Mouse (Mus musculus): ENCODE data around the gene Hcn2.
"Not testable (repeated sequence)": the region's sequence is repeated elsewhere in the genome, so short reads cannot be mapped to it uniquely, and the experiment has no call there.

Gene Hcn2

DNA sequence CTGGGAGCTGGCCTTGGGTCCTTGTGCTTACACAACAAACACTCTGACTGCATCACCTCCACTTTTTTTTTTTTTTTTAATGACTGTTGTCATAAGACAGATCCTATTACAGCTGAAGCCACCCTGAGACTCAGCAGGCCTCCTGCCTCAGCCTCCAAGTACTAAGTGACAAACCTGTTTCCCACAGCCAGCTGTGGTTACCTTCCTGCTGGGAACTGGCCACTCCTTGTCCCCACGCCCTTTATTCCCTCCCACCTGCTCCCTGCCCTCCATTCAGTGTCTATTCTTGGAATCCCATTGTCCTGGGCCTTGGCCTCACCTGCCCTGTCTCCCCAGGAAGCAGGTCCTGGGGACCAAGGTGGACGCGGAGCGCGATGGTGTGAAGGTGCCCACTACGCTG is 28.9 kb upstream of the Hcn2 start:
- DNase-seq (ENCODE audit: low spot score in 2 of 2), result no peak

DNA sequence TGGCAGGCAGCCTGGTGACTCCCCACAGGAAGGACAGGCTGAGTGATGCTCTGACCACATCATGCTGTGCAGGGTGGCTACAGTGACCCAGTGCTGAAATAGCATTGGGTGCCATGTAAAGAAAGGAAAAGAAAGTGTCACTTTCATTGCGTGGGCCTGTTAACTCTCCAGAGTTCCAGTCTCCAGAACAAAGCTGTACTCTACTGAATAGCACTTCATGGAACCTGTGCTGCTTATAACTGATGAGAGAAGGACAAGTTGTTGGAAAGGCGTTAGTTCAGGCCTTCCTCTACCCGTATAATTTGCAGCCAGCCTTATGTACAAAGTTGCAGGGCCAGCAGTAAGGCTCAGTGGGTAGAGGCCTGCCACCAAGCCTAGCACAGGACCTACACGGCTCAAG is 27.7 kb upstream of the Hcn2 start, which contains the start of gene Gzmm:
Gzmm (plus strand) TSS at position 301 of the 400 bp plus-strand sequence.
- DNase-seq (ENCODE audit: low spot score in 2 of 2), result no peak

DNA sequence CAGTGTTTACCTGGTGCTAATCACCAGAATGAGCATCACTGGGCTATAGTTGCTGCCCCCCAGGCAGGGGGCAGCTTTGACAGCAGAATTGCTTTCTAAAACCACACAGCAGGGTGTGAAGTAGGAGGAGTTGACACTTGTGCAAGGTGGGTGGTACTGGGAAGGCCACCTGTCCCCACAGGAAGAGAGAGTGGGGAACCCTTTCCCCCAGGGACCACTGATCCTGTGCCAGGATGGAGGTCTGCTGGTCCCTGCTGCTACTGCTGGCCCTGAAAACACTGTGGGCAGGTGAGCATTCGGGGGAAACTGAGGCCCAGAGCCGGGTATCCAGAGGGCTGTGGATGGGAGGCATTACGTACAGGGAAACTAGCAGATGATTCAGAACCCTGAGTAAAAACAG is 27.3 kb upstream of the Hcn2 start:
- DNase-seq (ENCODE audit: low spot score in 2 of 2), result no peak

DNA sequence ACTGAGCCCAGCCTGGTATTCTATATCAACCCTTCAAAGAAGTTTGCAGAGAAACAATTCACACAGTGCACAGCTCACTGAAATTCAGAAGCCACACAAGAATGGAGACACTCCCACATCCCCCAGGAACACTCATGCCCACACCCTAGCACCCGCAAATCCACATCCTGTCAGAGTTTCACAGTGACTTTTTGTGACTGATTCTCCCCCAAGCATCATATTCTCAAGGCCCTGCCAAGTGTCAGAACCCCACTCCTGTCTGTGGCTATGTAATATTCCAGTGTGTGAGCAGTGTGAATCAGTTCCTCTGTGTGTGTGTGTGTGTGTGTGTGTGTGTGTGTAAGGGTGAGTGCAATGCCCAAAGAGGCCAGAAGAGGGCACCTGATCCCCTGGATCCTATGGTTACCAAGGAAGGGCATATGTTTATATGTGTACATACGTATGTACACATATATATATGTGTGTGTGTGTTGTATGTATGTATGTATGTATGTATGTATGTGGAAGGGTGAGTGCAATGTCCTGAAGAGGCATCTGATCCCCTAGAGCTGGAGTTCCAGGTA is 24.4 kb upstream of the Hcn2 start:
- no peak for DNase-seq (ENCODE audit: low spot score in 2 of 2)

DNA sequence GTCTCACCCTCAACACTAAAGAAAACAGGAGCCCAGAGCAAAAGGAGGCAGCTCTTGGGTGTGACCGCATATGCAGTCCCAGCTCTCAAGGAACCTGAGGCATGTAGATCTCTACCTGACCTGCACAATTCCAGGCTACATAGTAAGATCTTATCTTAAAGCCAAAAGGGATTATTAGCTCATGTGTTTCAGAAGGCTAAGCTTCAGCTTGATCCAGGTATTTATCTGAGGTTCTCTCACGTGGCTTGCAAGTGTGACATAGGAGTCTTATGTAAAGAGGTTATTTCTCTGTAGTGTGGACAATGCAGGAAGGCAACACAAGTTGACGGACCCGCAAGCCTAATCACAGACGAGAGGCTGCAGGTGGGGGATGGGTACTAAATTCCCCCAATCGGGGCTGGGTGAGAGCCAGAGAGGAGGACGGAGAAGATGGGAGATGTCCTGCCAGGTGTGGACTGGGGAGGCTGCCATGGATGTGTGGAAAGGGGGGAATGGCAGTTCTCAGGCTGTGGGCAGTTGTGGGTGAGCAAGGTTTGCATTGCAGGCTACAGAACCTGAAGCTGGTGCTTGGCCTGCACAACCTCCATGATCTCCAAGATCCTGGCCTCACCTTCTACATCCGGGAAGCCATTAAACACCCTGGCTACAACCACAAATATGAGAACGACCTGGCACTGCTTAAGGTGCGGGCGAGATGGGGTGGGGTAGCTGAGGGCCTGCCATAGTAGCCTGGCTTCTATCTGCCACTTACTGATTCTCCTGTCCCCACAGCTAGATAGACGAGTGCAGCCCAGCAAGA is 22.7 kb upstream of the Hcn2 start:
- no peak for DNase-seq (ENCODE audit: low spot score in 2 of 2)

DNA sequence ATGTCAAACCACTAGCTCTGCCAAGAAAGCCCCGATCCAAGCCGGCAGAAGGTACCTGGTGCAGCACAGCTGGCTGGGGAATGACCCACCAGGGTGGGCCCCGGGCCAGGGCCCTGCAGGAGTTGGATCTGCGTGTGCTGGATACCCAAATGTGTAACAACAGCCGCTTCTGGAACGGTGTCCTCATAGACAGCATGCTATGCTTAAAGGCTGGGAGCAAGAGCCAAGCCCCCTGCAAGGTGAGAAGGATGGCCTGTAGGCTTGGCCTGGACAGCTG is 22.1 kb upstream of the Hcn2 start:
- no peak for DNase-seq (ENCODE audit: low spot score in 2 of 2)

DNA sequence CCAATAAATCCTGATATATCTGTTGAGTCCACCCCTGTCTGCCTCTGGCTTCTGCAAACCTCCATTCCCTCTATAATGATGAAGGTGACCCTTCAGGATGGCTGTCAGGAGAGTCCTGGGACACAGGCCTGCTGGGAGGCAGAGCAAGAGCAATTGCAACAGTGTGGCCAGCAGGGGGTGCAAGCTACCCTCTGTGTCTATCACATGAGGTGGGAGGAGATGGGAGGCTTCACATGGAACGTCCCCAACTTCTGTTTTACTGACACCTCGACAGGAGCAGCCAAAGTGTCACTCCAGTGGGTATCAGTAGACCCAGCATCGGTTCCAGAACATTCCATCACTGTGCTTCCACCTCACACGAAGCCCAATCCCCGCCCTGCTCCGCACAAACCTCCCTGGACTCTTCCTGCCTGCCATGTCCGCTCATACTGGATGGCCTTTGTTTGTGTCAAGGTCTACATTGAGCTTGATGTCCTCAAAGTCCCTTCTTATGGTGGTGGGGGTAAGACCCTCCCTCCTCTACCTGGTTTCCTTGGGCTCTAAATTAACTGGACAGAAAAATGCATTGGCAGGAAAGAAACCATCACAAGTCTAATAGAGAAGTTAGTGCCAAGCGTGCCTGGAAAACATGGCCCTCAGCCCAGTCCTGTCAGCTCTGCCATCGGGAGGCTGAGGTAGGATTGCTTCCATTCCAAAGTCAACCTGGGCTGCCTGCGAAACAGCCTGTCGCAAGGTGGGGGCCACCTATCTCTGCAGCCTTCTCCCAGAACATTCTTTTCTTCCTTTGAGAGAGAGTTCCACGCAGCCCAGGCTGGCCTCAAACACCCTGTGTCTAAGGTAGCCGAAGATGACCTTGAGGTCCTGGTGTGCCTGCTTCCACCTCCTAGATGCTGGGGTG is 21.0 kb upstream of the Hcn2 start:
- peak; percentile 62 to 77 for DNase-seq (ENCODE audit: low spot score in 2 of 2)

DNA sequence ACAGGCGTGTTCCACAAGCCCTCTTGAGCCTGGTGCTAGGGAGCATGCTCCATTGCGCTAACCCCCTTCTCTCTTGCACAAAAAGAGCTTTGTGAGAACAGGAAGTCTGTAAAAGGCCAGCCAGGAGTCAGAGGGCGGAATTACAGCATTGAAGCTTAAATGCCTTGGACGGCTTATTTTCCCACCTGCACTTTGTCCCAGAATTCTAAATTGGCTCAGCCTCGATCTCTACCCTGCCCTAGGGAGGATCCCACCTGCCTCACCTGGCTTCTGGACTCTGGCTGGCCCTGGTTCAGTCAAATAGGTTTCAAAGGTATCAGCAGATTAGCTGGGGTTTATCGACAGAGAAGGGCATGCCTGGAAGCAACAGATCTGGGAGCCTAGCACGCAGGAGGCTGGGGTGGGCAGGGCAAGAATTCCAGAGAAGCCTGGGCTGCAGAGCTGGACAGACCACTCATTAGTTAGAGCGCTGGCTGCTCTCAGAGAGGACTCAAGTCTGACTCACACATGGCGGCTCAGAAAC is 20.2 kb upstream of the Hcn2 start:
- DNase-seq (ENCODE audit: low spot score in 2 of 2), result no peak

DNA sequence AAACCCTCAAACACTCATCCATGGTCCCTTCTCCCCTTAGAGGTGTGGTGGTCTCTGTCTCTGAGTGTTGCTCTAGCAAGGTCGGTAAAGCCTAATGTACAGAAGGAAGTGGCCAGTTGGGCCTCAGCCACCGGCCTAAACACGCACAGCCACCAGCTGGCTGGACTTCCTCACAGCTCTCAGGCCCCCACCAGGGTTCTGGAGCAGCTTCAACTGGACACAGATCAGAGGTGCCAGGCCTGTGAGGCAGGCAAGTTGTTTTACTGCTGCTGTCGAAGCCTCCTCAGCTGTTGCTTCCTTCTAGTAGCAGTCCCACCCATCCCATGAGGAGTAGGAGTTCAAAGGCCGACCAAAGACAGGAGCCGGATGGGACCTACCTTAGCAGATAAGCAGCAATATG is 18.5 kb upstream of the Hcn2 start:
- no peak for DNase-seq (ENCODE audit: low spot score in 2 of 2)

DNA sequence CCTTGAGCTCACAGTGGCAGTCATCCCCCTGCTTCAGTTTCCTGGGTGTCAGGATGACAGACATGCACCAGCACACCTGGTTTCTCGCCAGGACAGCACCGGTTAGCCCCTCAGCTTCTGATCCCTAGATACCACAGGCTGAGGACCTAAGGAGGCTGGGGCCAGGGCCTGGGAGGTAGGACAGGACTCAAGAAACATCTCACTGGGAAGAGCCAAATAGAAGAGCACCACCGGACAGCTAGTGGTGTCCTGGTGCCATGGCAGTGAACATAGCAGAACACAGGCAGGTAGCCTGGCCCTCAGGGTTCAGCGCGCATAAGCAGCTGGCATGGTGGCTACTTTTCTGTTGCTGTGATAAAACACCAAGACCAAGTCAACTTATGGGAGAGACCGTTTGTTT is 18.0 kb upstream of the Hcn2 start:
- DNase-seq (ENCODE audit: low spot score in 2 of 2), result no peak

DNA sequence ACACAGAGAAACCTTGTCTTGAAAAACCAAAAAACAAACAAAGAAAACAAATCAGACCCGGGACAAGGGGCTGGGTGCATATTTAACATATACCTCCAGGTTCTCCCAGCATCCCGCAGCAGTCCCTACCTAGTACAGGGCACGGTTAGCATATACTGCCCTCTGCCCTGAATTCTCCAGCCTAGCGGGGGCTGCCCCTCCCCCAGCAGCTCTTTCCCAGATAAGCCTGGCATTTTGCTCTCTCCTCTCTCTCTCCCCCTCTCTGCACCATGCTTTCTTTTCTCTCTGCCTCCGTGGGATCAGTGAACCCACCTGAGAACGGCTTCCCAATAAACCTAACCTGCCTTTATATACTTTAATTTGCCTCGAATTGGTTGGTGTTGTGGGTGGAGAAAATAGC is 15.8 kb upstream of the Hcn2 start:
- DNase-seq (ENCODE audit: low spot score in 2 of 2), result no peak

DNA sequence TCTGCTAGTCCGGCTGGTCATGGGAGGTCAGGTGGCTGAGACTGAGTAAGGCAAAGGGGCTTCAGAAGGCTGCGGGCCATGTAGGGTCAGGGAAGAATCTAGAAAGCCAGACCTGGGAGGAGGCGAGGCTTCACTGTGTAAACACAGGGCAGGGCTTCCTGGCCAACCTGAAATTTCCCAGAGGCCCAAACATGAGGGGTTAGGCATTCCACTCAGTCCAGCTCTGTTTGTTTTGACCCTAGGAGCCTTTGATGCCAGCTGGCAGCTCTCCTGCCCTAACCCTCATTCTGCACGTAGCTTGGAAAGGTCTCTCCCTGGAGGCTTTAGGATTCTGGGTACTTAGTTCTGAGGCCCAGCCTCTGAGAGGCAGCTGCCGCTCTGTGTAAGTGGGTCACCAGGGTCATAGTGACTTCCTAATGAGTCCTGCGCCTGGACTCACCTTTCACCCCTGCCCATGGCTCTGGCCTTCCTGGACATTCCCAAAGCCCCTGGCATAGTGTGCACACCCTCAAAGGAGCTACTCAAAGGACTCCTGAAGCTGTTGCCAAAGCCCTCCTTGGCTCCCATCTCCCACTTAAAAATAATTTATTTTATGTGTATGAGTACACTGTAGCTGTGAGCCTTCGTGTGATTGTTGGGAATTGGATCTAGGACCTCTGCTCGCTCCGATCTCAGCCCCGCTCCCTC is 14.8 kb upstream of the Hcn2 start:
- DNase-seq (ENCODE audit: low spot score in 2 of 2), result no peak

DNA sequence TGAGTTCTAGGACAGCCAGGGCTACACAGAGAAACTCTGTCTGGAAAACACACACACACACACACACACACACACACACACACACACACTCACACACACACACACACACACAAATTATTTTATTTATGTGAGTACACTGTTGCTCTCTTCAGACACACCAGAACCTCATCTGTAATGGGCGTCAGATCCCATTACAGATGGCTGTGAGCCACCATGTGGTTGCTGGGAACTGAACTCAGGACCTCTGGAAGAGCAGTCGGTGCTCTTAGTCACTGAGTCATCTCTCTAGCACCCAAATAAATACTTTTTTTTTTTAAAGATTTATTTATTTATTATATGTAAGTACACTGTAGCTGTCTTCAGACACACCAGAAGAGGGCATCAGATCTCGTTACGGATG is 13.5 kb upstream of the Hcn2 start:
- not testable (repeated sequence) for DNase-seq (ENCODE audit: low spot score in 2 of 2)

DNA sequence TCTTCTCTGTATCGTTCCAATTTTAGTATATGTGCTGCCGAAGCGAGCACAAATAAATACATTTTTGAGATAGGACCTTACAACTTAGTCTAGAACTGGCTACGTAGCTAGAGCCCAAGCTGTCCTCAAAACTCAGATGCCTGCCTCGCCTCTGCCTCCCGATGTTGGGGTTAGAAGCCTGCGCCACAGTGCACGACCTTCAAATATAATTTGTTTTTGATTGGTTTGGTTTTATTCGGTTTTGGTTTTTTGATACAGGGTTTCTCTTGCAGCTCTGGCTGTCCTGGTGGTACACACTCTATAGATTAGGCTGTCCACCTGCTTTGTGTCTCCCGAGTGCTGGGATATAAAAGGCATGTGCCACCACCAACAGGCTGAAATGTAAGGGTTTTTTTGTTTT is 12.9 kb upstream of the Hcn2 start:
- no peak for DNase-seq (ENCODE audit: low spot score in 2 of 2)

DNA sequence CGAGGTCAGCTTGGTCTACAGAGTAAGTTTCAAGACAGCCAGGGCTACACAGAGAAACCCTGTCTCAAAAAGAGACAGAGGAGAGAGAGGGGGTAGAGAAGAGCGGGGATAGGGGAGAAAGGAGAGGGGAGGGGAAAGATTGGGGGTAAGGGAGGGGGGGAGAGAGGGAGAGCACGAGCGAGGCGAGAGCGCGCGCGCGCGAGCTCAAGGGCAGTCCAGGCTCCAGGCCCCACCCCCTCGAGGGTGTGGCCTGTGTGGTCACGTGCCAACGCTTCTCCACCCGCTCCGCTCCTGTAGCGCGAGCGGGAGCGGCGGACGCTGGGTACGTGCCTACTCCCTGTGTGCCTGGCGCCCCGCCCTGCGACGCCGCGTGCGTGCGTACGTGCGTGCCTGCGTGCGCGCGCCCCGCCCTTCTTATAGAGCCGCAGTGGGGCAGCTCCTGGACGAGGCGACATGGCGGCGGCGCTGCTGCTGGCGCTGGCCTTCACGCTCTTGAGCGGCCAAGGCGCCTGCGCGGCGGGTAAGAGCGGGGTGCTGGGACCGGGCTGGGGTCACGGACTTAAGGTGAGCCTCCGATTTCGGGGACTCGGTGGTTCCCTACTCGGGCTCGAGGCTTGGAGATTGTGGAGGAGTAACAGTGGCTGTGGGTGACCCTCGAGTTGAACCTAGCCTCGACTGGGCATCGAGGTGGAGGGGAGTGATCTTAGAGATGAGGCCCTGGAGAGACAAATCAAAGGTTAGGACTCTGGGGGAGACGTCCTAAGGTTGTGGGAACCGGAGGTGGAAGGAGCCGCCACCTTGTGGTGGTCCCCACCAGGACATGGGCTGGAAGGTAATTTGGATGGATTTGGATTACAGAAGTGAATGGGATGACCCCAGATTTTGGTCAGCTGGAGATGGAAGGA is 12.1 kb upstream of the Hcn2 start, which contains the start of gene Bsg:
Bsg (plus strand) TSS at position 427 of the 905 bp plus-strand sequence.
- peak; percentile 95 to 98 for DNase-seq (ENCODE audit: low spot score in 2 of 2)

DNA sequence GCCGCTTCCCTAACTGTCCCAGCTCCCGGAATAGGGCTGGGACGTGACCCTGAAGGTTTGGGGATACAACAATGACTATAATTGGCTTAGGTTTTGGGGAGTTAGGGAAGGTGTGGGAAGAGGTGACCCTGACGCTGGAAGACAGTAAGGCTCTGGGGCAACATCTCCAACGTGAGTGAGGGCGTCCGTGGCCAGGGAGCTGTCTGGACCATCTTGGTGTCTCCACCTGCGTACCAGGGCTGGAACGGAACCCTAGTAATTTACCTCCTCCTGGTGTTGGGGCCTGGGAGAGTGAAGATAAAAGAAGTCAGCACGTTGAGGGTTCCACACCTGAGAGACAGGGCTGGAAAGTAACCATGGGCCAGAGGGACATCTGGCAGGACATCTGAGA is 11.5 kb upstream of the Hcn2 start:
- no peak for DNase-seq (ENCODE audit: low spot score in 2 of 2)

DNA sequence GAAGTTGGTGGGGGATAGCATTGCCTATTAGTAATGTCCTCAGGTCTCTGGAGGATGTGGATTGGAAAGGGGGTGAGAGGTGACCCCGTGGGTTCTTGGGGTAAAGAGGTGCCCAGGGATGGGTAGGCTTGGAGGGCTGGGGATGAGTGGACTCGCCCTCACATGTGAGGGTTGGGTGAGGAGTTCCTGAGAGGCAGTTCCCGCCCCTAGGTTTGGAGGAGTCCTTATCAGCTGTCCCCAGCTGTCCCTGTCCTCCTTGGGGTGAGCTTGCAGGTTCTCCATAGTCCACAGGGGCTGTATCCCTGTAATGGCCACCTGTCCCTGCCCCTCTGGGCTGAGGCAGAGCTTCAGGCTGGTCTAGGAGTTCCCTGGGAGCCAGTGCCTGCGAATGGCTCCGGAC is 10.5 kb upstream of the Hcn2 start:
- peak; percentile 52 to 67 for DNase-seq (ENCODE audit: low spot score in 2 of 2)

DNA sequence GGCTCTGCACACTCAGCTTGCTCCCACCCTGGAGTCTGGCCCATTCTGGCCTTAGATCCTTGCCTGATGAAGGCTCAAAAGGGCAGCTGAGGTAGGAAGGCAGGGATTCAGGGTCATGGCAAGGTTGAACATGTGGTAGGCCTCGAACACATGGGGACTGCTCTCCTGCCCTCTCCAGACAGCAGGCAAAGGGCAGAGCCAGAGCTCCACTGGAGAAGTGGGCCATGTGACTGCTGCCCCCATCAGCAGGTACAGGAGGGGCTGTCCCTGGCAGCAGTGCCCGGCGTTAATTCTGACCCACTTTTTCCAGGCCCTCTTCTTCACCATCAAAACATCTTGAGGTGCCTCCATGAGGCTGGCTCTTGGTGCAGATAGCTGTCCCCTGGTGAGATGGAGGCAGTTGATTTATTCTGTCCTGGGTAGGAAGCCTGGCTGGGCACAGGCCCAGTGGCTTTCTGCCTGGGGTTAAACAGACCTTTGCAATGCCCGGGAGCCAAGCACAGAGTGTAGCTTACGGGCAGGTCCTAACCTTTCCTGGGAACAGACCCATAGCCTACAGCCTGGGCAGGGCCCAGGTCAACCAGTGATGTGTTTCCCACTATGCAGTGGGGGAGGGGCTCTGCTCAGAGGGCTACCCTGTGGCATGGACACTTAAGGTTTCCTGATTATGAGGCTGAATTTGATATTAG is 9.9 kb upstream of the Hcn2 start:
- no peak for DNase-seq (ENCODE audit: low spot score in 2 of 2)

DNA sequence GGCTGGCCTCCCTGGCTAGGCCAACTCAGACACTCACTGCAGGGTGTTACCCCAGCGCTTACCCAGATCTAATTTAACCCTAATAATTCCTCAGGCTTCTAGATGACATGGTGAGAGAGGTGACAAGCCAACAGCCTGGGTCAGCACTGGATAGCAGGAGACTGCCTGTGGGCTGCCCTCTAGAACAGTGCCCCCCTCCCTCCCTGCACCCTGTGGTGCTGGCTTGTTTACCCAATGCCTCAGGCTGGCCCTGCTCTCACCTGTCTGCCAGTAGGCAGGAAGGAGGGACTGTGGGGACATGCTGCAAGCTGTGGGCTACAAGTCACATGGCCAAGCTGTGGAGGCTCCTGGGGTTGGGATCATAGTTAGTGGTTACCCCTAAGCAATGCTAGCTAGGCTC is 9.3 kb upstream of the Hcn2 start:
- no peak for DNase-seq (ENCODE audit: low spot score in 2 of 2)

DNA sequence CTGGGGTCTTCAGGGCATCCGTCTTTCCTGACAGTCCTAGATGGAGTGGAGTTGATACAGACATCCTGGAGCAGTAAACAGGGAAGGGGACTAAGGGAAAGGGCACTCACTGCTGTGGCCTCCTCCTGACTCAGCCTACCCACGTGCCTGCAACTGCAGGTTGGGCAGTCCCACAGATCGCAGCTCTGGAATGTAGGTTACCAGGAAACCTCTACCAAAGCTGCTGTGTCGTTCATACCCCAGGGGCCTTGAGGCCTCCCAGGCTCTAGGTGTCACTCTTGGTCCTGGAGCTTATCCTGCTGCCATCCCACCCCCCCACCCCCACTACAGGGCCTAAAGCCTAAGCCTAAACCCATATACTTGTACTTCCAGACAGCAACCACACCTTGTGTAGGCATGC is 8.7 kb upstream of the Hcn2 start:
- DNase-seq (ENCODE audit: low spot score in 2 of 2), result no peak

Measured in spleen, postnatal 14 days (tissue).